Mouse (Mus musculus) CD4-positive, CD25-positive, alpha-beta regulatory T cell, adult 4 months (primary cell): ENCODE measurements around the gene Cadps2. TPM values are rescaled to one million over a fixed set of nuclear protein-coding genes. Genes with fewer than 3 reads are reported as not detected.

Experiments used
- ATAC-seq: one replicate; pipeline ENCODE4 v1.8.0; 2017
- polyA plus RNA-seq, 2 experiments: library from polyadenylated mRNA; unstranded; fragments of 100-300 nt; shearing (Covaris generic); gene quantifications; one replicate each; pipeline ENCODE4 v1.2.1; 2017

Gene Cadps2
- polyA plus RNA-seq, 2 experiments from 2014 or later: not detected

DNA sequence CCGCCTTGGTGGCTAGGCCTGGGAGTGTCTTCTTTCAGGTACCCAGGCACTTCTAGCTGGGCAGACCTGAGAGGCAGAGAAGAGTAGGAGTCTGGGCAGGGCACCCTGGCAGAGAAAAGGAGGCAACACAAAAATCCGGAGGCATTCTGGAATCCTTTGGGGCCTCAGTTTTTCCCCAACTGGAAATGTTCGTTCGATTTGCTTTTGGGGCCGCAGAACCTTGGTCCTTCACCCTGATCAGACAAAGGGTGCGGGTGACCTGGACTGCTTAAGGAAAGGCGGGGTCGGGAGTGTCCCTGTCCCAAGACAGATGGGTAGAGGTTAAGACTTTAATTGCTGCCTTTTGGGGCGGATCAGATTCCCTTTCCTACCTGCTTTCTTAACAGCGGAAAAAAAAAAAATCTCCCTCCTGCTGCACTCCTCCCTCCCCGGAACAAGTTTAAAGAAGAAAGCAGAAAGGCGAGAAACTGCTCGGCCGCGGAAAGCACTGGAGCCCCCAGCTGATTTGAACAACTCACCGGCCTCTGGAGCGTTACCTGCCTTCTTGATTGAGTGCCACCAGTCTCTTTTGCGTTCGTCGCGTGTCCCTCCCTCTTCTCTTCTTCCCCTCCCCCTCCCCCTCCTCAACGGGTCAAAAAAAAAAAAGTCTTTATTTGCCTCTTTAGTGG, 588.8 kb downstream of the Cadps2 start:
- no peak for ATAC-seq

DNA sequence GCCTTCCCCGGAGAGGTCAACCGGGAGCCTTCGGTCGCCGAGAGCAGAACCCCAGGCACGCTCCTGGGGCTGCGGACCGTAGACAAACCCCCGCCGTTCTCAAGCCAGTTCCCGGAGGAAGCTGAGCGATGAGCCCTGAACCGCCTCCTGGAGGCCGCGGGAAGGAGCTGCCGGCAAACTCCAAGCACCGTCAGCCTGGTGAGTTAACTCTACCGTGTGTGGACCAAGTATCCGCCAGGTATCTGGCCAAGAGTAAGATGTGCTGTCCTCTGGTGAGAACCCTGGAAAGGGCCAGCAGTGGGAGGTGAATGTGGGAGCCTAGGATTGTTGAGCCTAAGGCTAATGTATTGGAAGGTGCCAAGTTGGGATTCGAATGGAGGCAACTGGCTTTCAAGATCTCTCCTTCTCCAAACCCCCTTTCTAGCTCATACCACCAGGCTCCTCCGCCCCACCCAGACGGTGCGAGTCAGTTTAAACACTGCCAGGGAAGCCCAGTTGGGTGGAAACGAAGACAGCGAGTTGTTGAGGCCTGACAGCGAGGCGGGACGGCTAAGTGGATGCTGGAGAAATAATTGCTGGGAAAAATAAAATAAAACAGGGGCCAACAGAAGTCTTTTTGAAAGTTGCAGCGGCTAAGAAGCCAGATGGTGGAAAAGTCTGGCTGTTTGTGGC, 589.5 kb downstream of the Cadps2 start:
- no peak for ATAC-seq

GRCm38 (mm10) chr6:23249053-23249401, 590.2 kb downstream of the Cadps2 start:
- ATAC-seq: no peak

GRCm38 (mm10) chr6:23248313-23249052, 590.7 kb downstream of the Cadps2 start, which contains the start of gene Fezf1:
Gene Fezf1 (minus strand): TSS chr6:23248362.
- no peak for ATAC-seq

GRCm38 (mm10) chr6:23247512-23248312, 591.5 kb downstream of the Cadps2 start:
- ATAC-seq: no peak

DNA sequence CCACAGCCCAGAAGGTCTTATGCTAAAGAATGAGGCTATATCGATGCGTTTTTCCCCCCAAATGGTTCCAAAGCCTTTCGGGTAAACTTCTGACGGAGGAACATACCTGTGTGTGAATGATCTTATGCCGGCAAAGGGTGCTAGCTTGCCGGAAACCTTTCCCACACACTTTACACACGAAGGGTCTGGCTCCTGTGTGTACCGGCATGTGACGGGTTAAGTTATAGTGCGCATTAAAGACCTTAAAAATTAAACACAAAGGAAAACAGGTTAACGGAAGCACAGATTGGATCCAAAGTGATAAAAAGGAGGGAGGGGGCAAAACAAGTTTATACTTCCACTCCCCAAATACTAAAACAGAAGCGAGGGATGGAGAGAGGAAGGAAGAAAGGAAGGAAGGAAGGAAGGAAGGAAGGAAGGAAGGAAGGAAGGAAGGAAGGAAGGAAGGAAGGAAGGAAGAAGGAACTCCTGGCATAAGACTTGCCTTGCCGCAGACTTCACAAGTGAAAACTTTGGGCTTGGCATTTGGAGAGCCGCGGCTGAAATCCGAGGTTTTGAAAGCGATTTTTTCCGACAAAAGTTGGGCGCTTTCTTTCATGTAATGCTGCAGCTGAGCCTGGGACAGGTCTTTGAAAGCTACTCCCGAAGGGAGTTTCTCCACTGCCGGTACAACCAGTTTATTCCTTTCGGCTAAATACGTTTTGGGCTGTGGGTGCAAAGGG, 592.3 kb downstream of the Cadps2 start:
- no peak for ATAC-seq

GRCm38 (mm10) chr6:23246061-23246789, 593.0 kb downstream of the Cadps2 start:
- no peak for ATAC-seq

DNA sequence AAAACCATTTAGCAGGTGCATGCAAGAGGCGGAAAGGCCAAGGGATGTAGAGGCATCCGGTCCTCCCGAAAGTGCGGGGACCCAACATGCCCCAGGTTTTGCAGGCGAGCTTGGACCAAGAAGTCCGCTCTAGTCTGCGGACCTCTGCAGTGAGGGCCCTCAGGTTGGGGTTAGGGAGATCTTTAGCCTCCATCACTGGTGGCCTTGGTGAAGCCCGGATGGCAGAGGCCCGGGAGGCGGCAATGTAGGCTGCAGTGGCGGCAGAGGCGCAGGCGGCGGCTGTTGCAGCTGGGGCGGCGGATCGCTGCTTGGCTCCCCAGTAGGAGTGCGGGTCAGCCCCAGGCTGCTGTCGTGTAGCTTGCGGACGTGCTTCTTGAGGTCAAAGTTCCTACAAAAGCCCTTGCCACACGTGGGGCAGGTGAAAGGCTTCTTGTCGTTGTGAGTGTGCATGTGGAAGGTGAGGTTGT, 593.6 kb downstream of the Cadps2 start:
- ATAC-seq: no peak

DNA sequence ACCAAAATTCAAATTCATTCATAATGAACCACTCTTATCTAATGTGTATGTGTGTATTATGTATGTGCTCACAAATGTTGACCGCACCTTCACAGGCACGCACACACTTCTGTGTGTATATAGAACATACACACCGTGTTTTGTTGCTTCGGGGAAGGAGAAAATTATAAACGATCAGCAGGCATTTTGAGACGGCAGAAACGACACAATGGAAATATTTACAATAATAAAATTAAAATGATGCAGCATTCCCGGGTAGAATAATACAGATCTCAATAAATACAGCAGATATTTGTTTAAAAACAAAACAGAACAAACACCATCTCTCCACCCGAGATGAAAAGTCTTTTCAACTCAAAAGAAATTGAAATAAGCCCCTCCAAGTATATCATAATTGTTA, 594.1 kb downstream of the Cadps2 start:
- no peak for ATAC-seq

DNA sequence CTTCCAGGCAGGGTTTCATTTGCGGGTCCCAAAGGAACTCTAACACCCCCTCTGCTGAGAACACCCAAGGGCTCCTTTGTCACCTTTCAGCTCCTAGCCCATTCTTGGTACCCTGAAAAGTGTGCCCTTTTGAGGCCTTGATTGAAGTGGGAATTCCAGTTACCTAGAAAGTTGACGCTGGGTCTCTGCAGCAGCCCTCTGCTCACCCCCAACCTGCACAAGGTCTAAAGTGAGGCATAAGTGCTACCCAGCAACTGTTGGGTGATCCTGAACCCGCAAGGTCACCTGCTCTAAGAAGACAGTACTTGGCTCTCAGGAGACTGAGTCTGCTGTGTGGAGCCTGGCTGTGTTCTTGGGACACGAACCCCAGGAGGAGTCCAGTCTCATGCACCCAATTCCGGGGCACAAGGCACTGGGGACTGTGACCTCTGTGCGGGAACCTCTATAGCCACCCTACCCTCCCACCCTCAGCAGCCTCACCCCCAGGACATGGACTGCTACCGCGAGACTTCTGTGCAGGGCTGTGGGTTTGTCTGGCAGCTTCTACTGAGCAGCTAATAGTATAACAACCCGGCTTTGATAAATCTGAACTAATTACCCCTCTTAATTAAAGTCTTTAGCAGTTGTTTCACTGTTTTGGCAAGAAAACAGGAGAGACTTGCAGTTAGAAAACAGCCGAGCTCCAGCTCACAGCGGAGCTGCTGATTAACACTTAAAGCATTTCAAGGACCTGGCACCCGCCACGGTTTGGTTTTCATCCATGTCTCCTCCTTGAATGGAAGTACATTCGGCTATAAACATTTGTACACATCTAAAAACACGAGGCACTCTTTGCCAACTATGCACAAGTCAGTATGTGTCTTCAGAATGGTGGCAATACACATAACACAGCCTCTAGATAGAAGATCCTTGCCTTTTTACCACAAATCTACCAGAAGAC, 595.1 kb downstream of the Cadps2 start:
- ATAC-seq: no peak

Other genes with a start within 250 kb of the Cadps2 start
- not detected for gene Rnf133, start 189.1 kb downstream of the Cadps2 start, polyA plus RNA-seq
- gene Rnf148, start 184.3 kb downstream of the Cadps2 start, polyA plus RNA-seq: not detected
- not detected for gene Tas2r118, start 130.6 kb upstream of the Cadps2 start, polyA plus RNA-seq